Mouse (Mus musculus) layer of hippocampus, postnatal 10 days (tissue): Measurements from ENCODE around the gene Selenon. TPM values are rescaled to one million over a fixed set of nuclear protein-coding genes. Genes with fewer than 3 reads are reported as not detected.

ENCODE experiments used
- DNase-seq, 2 experiments: peaks; one replicate each; pipeline ENCODE4 v3.0.0; 2021; ENCODE audit warnings: low spot score in 2 of 2
- long read RNA-seq: library from polyadenylated mRNA; stranded (forward); transcript quantifications from one replicate; pipeline ENCODE4 v2.0.0, GENCODE M21; 2023
- total RNA-seq, 2 experiments: library from RNA; stranded (reverse); gene quantifications; 2 replicates each; pipeline ENCODE4 v1.2.3; 2021

The Selenon gene
- 10 to 100 TPM; 16.9 TPM for total RNA-seq
- long read RNA-seq, transcript Selenon-201 (12 exons, 3,445 nt), result major isoform, 12 of 24 reads
- long read RNA-seq, partial matches to known transcripts, result 1 of 24 reads
- long read RNA-seq, other reads (novel, unspliced or antisense), result 11 of 24 reads

GRCm38 (mm10) chr4:134551494-134552316, at the start of gene Selenon:
Selenon (minus strand) TSS chr4:134552166.
- peak; percentile 46 to 70 for DNase-seq

GRCm38 (mm10) chr4:134601404-134601803, 49.4 kb upstream of the Selenon start:
- DNase-seq, result no peak

- DNase-seq, result no peak
Measured at GRCm38 (mm10) chr4:134600777-134601176, 48.8 kb upstream of the Selenon start.

GRCm38 (mm10) chr4:134600060-134600459, 48.1 kb upstream of the Selenon start:
- no peak for DNase-seq

GRCm38 (mm10) chr4:134596816-134597692, 45.1 kb upstream of the Selenon start:
- no peak for DNase-seq

- no peak for DNase-seq
Measured at GRCm38 (mm10) chr4:134594731-134595439, 42.9 kb upstream of the Selenon start.

GRCm38 (mm10) chr4:134592442-134592841, 40.5 kb upstream of the Selenon start:
- no peak for DNase-seq

GRCm38 (mm10) chr4:134591506-134592061, 39.6 kb upstream of the Selenon start:
- peak; percentile 62 to 71 for DNase-seq

- no peak for DNase-seq
Measured at GRCm38 (mm10) chr4:134590227-134590926, 38.4 kb upstream of the Selenon start.

GRCm38 (mm10) chr4:134589786-134590185, 37.8 kb upstream of the Selenon start:
- no peak for DNase-seq

- no peak for DNase-seq
Measured at GRCm38 (mm10) chr4:134588951-134589350, 37.0 kb upstream of the Selenon start.

GRCm38 (mm10) chr4:134588287-134588686, 36.3 kb upstream of the Selenon start:
- DNase-seq, result no peak

- no peak for DNase-seq
Measured at GRCm38 (mm10) chr4:134587636-134588197, 35.8 kb upstream of the Selenon start.

GRCm38 (mm10) chr4:134586631-134587030, 34.7 kb upstream of the Selenon start:
- no peak for DNase-seq

GRCm38 (mm10) chr4:134586126-134586525, 34.2 kb upstream of the Selenon start:
- DNase-seq, result no peak

- no peak for DNase-seq
Measured at GRCm38 (mm10) chr4:134583513-134583912, 31.5 kb upstream of the Selenon start.

- DNase-seq, result no peak
Measured at GRCm38 (mm10) chr4:134581365-134581764, 29.4 kb upstream of the Selenon start.

- peak; percentile 80 to 81 for DNase-seq
Measured at GRCm38 (mm10) chr4:134580351-134581148, 28.6 kb upstream of the Selenon start.

- DNase-seq, result no peak
Measured at GRCm38 (mm10) chr4:134579620-134580019, 27.7 kb upstream of the Selenon start.
